Mouse (Mus musculus) ES-E14 (cell line): ENCODE data around the gene Itpr1. TPM values are rescaled to one million over a fixed set of nuclear protein-coding genes. Genes with fewer than 3 reads are reported as not detected.

ENCODE experiments used
- DNase-seq: peaks from one replicate; pipeline ENCODE4 v3.0.0-alpha.2; 2013; ENCODE audit warnings: low read depth, low spot score
- H3K27ac ChIP-seq: 2 replicates; pipeline ENCODE4 v1.5.1; 2012; ENCODE audit warnings: low read depth, mild to moderate bottlenecking, low read length, moderate library complexity, mixed read lengths; ENCODE audit not compliant: poor library complexity, insufficient read depth, severe bottlenecking
- H3K36me3 ChIP-seq: 2 replicates; pipeline ENCODE4 v1.6.1; 2012; ENCODE audit warnings: mild to moderate bottlenecking, low read length, moderate library complexity, mixed read lengths; ENCODE audit not compliant: control insufficient read depth, poor library complexity, insufficient read depth, severe bottlenecking
- H3K4me1 ChIP-seq, 2 experiments: fragments of 150-350 bp in 1 of 2; sonication (generic) in 1 of 2; 2 replicates each; pipeline ENCODE4 v1.6.1; 2012; ENCODE audit warnings: low read length in 2 of 2, mild to moderate bottlenecking in 1 of 2, mixed read lengths in 1 of 2; ENCODE audit not compliant: control insufficient read depth in 2 of 2, insufficient read depth in 2 of 2, poor library complexity in 1 of 2
- H3K4me3 ChIP-seq, 2 experiments: fragments of 150-350 bp in 1 of 2; sonication (generic) in 1 of 2; 2 replicates each; pipeline ENCODE4 v1.5.1; 2012; ENCODE audit warnings: low read length in 2 of 2, low read depth in 1 of 2, mild to moderate bottlenecking in 1 of 2, mixed read lengths in 1 of 2; ENCODE audit not compliant: insufficient read depth in 1 of 2, poor library complexity in 1 of 2, severe bottlenecking in 1 of 2
- H3K9ac ChIP-seq: 2 replicates; pipeline ENCODE4 v1.6.1; 2012; ENCODE audit warnings: low read depth, mild to moderate bottlenecking, low read length, mixed read lengths; ENCODE audit not compliant: poor library complexity, insufficient read depth, severe bottlenecking
- H3K9me3 ChIP-seq: fragments of 150-350 bp; sonication (generic); 2 replicates; pipeline ENCODE4 v1.6.1; 2012; ENCODE audit warnings: low read depth, mild to moderate bottlenecking, low read length; ENCODE audit not compliant: control insufficient read depth, insufficient read depth
- CHD2 ChIP-seq: IDR thresholded peaks from 2 replicates; pipeline ENCODE4 v1.6.1; 2014; ENCODE audit warnings: mild to moderate bottlenecking, low read depth, low read length, inconsistent platforms
- HCFC1 ChIP-seq: IDR thresholded peaks from 2 replicates; pipeline ENCODE4 v1.6.1; 2012; ENCODE audit warnings: low read length, inconsistent platforms, borderline replicate concordance; ENCODE audit not compliant: insufficient read depth
- MAFK ChIP-seq: IDR thresholded peaks from 2 replicates; pipeline ENCODE4 v1.6.1; 2014; ENCODE audit warnings: mild to moderate bottlenecking, low read depth, low read length, inconsistent platforms; ENCODE audit not compliant: insufficient read depth
- ZC3H11A ChIP-seq: IDR thresholded peaks from 2 replicates; pipeline ENCODE4 v1.6.1; 2012; ENCODE audit warnings: low read depth, mild to moderate bottlenecking, inconsistent platforms, low read length, borderline replicate concordance
- ZNF384 ChIP-seq: IDR thresholded peaks from 2 replicates; pipeline ENCODE4 v1.6.1; 2012; ENCODE audit warnings: low read depth, low read length, inconsistent platforms
- in situ Hi-C, 2 experiments: fragments of 600-800 bp; cut with MboI; formaldehyde crosslinking; loops; one replicate each; pipeline ENCODE4 v1.15.1; 2025; ENCODE audit warnings: low sequenced_read_pairs in 2 of 2, inconsistent platforms in 1 of 2; ENCODE audit not compliant: unreplicated experiment in 2 of 2
- total RNA-seq: library from RNA; depleted of rRNA; stranded (reverse); fragments of 300-350 nt; gene quantifications from 2 replicates; pipeline ENCODE4 v1.2.3, GENCODE M21; 2012

Gene Itpr1
- total RNA-seq, 1 experiment, result 52.8 TPM

GRCm38 (mm10) chr6:108504717-108505116 lies 291.8 kb downstream of the Itpr1 start:
- H3K27ac ChIP-seq, result no peak overlapping the region
- TF ChIP-seq MAFK (no peak), ZNF384 (no peak)
- no peaks in the 10 kb centered on the region for H3K36me3 ChIP-seq
- in situ Hi-C loops, result no loop called here
- H3K4me1 ChIP-seq, result 0 out of 4 replicates have a peak, but pooled peaks cover 0 to 2% of the 10 kb centered on the region in 2 experiments
- H3K4me3 ChIP-seq, result no peak overlapping the region
- no peaks in the 10 kb centered on the region for H3K9me3 ChIP-seq
- H3K9ac ChIP-seq, result no peak overlapping the region
- DNase-seq, result no peak

DNA sequence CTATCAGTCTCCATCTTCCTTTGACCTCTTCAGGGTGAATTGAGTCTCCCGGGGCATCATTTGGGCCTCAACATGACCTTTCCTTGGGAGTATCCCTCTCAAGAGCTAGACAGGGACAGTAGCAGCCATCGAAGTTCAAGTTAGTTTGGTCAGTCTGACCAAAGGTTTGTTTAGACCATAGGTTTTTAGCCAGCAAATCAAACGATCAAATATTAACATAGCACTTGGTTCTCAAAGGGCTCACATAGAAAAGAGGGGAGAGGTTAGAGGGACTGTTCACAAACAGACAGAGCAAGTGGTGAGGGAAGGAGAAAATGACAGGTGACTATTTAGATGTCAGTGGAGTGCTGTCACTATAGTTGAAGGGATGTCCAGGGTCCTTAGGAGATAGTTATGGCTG lies 293.3 kb downstream of the Itpr1 start:
- Histone ChIP-seq H3K27ac (no peak overlapping the region), H3K4me1 (0 out of 4 replicates have a peak, but pooled peaks cover 0 to 2% of the 10 kb centered on the region in 2 experiments), H3K9ac (no peak overlapping the region), H3K9me3 (no peaks in the 10 kb centered on the region), H3K4me3 (no peak overlapping the region), H3K36me3 (no peaks in the 10 kb centered on the region)
- TF ChIP-seq HCFC1 (no peak), CHD2 (no peak)
- in situ Hi-C loops, result no loop called here
- no peak for DNase-seq

GRCm38 (mm10) chr6:108507337-108507736 lies 294.4 kb downstream of the Itpr1 start:
- Histone ChIP-seq H3K9me3 (no peaks in the 10 kb centered on the region), H3K36me3 (no peaks in the 10 kb centered on the region), H3K4me3 (no peak overlapping the region), H3K4me1 (0 out of 4 replicates have a peak, but pooled peaks cover 0 to 2% of the 10 kb centered on the region in 2 experiments), H3K9ac (no peak overlapping the region), H3K27ac (no peak overlapping the region)
- in situ Hi-C loops, result no loop called here
- no peak for TF ChIP-seq CHD2
- TF ChIP-seq ZNF384, result no peak
- TF ChIP-seq ZC3H11A, result no peak
- no peak for TF ChIP-seq HCFC1
- TF ChIP-seq MAFK, result no peak
- DNase-seq, result no peak

- H3K27ac ChIP-seq, result no peak overlapping the region
- DNase-seq, result no peak
- TF ChIP-seq ZNF384 (no peak), HCFC1 (no peak), MAFK (no peak), CHD2 (no peak), ZC3H11A (no peak)
Measured at GRCm38 (mm10) chr6:108509320-108509719, 296.4 kb downstream of the Itpr1 start.

DNA sequence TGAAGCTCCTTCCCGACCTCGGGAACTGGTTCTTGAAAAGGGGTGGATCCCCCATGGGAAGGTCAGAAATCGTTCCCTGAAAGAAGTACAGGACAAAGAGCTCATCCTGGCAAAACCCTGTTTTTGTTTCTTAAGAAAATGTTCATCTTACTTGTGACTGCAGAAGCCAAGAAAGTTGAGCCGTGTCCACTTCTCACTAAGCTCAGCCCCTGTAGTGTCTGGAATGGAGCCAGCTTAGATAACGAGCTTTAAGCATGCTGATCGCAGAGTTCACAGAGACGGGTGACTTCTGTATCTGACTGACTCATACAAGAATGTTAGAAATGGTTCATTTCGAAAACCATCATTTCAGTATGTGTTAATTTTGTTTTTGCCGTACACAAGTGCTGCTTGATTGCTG lies 297.2 kb downstream of the Itpr1 start:
- in situ Hi-C loops, result no loop called here
- Histone ChIP-seq H3K9ac (no peak overlapping the region), H3K4me3 (no peak overlapping the region), H3K36me3 (no peaks in the 10 kb centered on the region), H3K27ac (no peak overlapping the region), H3K4me1 (0 out of 4 replicates have a peak, but pooled peaks cover 0 to 3% of the 10 kb centered on the region in 2 experiments), H3K9me3 (no peaks in the 10 kb centered on the region)
- TF ChIP-seq HCFC1 (no peak), CHD2 (no peak), MAFK (no peak), ZNF384 (no peak), ZC3H11A (no peak)
- DNase-seq, result no peak

More at GRCm38 (mm10) chr6:108509320-108509719, 296.4 kb downstream of the Itpr1 start:
- H3K9me3 ChIP-seq, result no peaks in the 10 kb centered on the region
- no peak overlapping the region for H3K9ac ChIP-seq
- H3K4me1 ChIP-seq, result 0 out of 4 replicates have a peak, but pooled peaks cover 0 to 3% of the 10 kb centered on the region in 2 experiments
- in situ Hi-C loops, result no loop called here
- no peaks in the 10 kb centered on the region for H3K36me3 ChIP-seq
- H3K4me3 ChIP-seq, result no peak overlapping the region
